Mouse (Mus musculus) lung, embryonic 16.5 days (tissue): ENCODE data around the gene Pacsin3. TPM values are rescaled to one million over a fixed set of nuclear protein-coding genes. Genes with fewer than 3 reads are reported as not detected.

ENCODE experiments used
- ATAC-seq: fragments of 200-750 bp; cut with Nextera tagmentation; 2 replicates; pipeline ENCODE4 v1.8.0; 2017; ENCODE audit warnings: low read depth, mild to moderate bottlenecking, moderate library complexity
- H3K27ac ChIP-seq: fragments of 300-500 bp; sonication (generic); 2 replicates; pipeline ENCODE4 v1.5.1; 2014; ENCODE audit warnings: mild to moderate bottlenecking, control low read depth, low read length
- H3K27me3 ChIP-seq: fragments of 300-500 bp; sonication (generic); 2 replicates; pipeline ENCODE4 v1.6.1; 2014; ENCODE audit warnings: low read depth, low read length, mixed read lengths; ENCODE audit not compliant: control insufficient read depth, insufficient read depth
- H3K36me3 ChIP-seq: fragments of 300-500 bp; sonication (generic); 2 replicates; pipeline ENCODE4 v1.6.1; 2014; ENCODE audit warnings: low read length; ENCODE audit not compliant: control insufficient read depth, insufficient read depth
- H3K4me1 ChIP-seq: fragments of 300-500 bp; sonication (generic); replicated peaks from 2 replicates; pipeline ENCODE4 v1.6.1; 2014; ENCODE audit warnings: low read length, mixed read lengths; ENCODE audit not compliant: control insufficient read depth, insufficient read depth
- H3K4me2 ChIP-seq: fragments of 300-500 bp; sonication (generic); 2 replicates; pipeline ENCODE4 v1.6.1; 2014; ENCODE audit warnings: low read depth, low read length, control low read depth
- H3K4me3 ChIP-seq: fragments of 300-500 bp; sonication (generic); 2 replicates; pipeline ENCODE4 v1.5.1; 2014; ENCODE audit warnings: mild to moderate bottlenecking, low read length, control low read depth
- H3K9ac ChIP-seq: fragments of 300-500 bp; sonication (generic); 2 replicates; pipeline ENCODE4 v1.6.1; 2014; ENCODE audit warnings: low read length, control low read depth
- H3K9me3 ChIP-seq: fragments of 300-500 bp; sonication (generic); 2 replicates; pipeline ENCODE4 v1.6.1; 2016; ENCODE audit warnings: low read length; ENCODE audit not compliant: control insufficient read depth
- WGBS: fragments of 180-500 bp; shearing (Covaris S2); extraction: QIAGEN DNeasy Blood & Tissue Kit; methylation state at CpG from one replicate; pipeline ENCODE4 v1.1.7; 2014; 5-methylcytosine and 5-hydroxymethylcytosine counted together
- polyA plus RNA-seq: library from polyadenylated mRNA; unstranded; fragments of >200 nt; fragmentation: Nextera tagmentation; extraction: Ambion mirVana; gene quantifications from 2 replicates; pipeline ENCODE4 v1.2.1, GENCODE M21; 2015

Pacsin3 gene
- polyA plus RNA-seq, 1 experiment from 2014 or later = 52.8 TPM

DNA sequence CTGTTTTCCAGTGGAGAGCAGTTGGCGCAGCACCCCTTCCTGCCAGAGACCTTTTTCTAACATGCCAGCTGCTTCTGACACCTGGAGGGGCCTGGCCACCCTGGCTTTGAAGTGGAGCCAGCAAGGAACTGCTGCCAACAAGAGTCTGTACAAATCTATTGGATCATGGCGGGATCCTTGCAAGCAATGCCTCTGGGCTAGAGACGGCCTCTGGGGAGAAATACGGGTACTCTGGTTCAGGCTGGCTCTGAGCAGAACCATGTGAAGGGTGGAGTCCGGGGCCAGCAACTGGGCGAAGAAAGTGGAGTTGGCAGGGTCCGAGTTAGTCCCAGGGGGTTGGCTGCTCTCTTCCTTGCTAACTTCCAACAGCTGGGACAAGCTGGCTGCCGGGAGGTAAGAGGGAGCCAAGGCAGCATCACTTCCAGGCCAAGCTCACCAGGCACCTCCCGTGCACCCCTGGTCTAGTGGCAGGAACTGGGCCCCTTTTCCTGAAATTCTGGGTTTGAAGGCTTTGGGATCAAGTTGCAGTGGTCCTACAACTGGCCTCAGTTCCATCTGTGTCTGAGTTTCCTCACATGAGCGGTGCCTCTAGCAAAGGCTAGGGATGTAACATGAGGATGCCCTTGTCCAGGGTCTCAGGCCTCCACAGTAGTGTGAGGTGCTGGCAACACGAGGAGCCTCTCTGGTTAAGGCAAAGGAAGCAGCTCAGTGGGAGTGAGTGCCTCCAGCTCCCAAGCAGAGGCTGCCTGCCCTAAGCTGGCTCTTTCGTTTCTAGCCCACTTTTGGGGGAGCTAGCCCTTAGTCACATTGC is 35.6 kb downstream of the Pacsin3 start:
- peak; percentile 72 for ATAC-seq
- 49% methylated on average over 12 of the region's 12 CpGs for WGBS
- Histone ChIP-seq H3K9ac (0 out of 2 replicates have a peak overlapping the region, but pooled peaks have one; percentile 19), H3K9me3 (no peaks in the 10 kb centered on the region), H3K4me3 (no peak overlapping the region), H3K27me3 (no peaks in the 10 kb centered on the region), H3K27ac (peak overlapping the region; percentile 80), H3K36me3 (no peaks in the 10 kb centered on the region), H3K4me2 (no peak overlapping the region), H3K4me1 (peaks cover 13% of the 10 kb centered on the region)

DNA sequence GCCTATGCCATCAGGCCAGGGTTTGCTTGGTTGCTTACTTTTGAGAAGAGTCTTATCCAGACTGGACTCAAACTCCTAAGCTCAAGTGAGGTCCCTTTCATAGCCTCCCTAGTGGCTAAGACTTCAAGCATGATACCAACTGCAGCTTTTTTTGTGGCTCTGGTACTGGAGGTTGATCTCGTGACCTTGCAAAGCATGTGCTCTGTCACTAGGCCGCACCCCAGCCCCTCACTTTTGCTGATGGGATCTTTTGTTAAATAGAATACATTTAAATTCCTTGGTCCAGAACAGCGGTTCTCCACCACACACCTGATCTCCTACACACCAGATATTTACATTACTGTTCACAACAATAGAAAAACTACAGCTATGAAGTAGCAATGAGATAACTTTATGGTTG is 38.5 kb downstream of the Pacsin3 start:
- Histone ChIP-seq H3K36me3 (no peaks in the 10 kb centered on the region), H3K4me3 (no peak overlapping the region), H3K4me2 (no peak overlapping the region), H3K27ac (no peak overlapping the region), H3K4me1 (peaks cover 12% of the 10 kb centered on the region), H3K27me3 (no peaks in the 10 kb centered on the region), H3K9ac (no peak overlapping the region), H3K9me3 (no peaks in the 10 kb centered on the region)
- 83% methylated on average over 3 of the region's 3 CpGs for WGBS
- ATAC-seq = no peak

DNA sequence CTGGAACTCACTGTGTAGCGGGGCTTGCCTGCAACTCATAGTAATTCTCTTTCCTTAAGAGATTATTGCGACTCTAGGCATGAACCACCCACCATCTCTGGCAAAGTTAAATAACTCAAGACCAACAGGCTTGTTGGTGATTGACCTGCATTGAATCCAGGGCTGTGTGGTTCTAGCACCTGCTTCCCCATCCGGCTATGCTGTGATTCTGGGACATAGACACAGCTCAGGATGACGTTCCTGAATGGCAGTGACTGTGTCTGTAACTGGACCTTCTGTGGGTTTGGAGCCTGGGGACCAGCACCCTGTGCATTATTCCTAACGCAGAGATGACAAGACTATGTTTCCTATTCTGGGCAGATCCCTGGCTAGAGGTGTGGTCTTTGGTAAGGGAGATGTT is 40.1 kb downstream of the Pacsin3 start:
- Histone ChIP-seq H3K36me3 (no peaks in the 10 kb centered on the region), H3K9ac (no peak overlapping the region), H3K4me1 (peaks cover 10% of the 10 kb centered on the region), H3K4me3 (no peak overlapping the region), H3K27ac (no peak overlapping the region), H3K27me3 (no peaks in the 10 kb centered on the region), H3K9me3 (no peaks in the 10 kb centered on the region), H3K4me2 (no peak overlapping the region)
- no peak for ATAC-seq
- WGBS = 85% methylated on average over 5 of the region's 5 CpGs

DNA sequence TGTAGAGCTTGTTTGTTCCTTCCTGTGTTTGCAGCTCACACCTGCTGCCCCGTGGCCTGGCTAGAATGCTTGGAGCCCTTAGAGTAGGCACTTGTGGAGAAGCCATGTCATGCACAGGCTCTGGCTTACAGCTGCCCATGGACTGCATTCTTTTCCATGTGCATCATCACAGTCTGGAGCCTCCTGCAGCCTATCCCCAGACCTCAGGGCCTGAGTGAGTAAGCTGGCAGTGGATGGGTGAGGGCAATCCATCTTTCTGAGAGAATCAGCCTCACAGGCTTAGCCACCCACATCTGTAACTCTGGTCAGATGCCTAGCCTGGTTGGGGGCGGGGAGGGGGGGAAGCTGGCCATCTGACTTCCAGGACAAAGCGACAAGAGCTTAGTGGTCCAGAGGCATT is 43.4 kb downstream of the Pacsin3 start:
- Histone ChIP-seq H3K4me2 (no peak overlapping the region), H3K9ac (no peak overlapping the region), H3K27ac (no peak overlapping the region), H3K4me3 (no peak overlapping the region), H3K27me3 (no peaks in the 10 kb centered on the region), H3K9me3 (no peaks in the 10 kb centered on the region), H3K36me3 (no peaks in the 10 kb centered on the region), H3K4me1 (no peaks in the 10 kb centered on the region)
- peak; percentile 80 for ATAC-seq
- WGBS = 36% methylated on average over 3 of the region's 3 CpGs

DNA sequence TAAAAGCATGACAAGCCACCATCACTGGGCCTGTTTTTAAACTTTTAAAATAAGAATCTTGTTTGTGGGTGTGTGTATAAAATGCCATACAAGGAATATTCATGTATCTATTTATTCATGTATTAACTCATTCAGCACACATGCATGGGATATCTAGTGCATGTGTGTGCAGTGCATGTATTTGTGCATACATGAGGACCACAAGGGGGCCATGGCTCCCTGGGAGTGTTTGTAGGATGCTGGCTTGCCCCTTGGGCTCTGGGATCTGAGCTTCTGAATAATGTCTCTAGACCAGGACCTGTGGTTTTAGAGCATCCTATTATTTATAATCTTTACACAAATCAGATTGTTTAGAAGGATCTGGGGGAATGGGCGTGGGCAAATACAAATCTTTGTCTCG is 45.0 kb downstream of the Pacsin3 start:
- H3K36me3 ChIP-seq = no peaks in the 10 kb centered on the region
- no peak overlapping the region for H3K9ac ChIP-seq
- no peak overlapping the region for H3K4me2 ChIP-seq
- no peak for ATAC-seq
- 91% methylated on average over 2 of the region's 2 CpGs for WGBS
- no peaks in the 10 kb centered on the region for H3K4me1 ChIP-seq
- no peaks in the 10 kb centered on the region for H3K9me3 ChIP-seq
- no peak overlapping the region for H3K4me3 ChIP-seq
- no peak overlapping the region for H3K27ac ChIP-seq
- H3K27me3 ChIP-seq = no peaks in the 10 kb centered on the region

DNA sequence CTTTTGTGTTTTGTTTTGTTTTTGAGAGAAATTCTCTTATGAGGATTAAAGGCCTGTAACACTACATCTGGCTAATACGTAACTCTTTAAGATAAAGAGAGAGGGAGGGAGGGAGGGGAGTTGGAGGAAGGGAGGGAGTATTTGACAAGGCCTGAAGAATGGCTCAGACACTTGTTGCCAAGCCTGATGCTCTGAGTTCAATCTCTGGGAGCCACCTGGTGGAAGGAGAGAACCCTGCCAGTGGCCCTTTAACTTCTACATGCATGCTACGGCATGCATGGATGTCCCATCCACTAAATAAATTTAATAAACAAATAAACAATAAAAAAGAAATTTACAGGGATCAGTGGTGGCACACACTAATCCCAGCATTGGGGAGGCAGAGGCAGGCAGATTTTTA is 46.1 kb downstream of the Pacsin3 start:
- no peak for ATAC-seq
- Histone ChIP-seq H3K36me3 (no peaks in the 10 kb centered on the region), H3K4me1 (no peaks in the 10 kb centered on the region), H3K27me3 (no peaks in the 10 kb centered on the region), H3K4me3 (no peak overlapping the region), H3K9ac (no peak overlapping the region), H3K27ac (no peak overlapping the region), H3K4me2 (no peak overlapping the region), H3K9me3 (no peaks in the 10 kb centered on the region)
- WGBS = 55% methylated on average over 2 of the region's 2 CpGs

DNA sequence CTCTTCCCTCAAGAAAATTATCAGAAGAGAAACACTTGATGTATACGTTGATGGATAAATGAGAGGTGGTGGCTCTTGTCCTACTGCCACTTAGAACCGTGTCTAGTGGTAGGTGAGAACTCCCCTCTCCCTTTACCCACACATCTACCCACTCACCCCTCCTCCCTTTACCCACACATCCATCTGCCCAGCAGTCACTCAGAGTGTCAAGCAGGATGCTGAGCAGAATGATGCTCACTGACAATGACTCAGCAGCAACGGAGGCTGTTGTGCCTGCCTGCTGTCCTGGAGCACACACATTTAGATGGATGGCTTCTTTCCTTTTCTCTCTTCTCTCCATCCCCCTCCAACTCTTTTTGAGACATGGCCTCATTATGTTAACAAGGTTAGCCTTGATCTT is 47.1 kb downstream of the Pacsin3 start:
- no peak for ATAC-seq

DNA sequence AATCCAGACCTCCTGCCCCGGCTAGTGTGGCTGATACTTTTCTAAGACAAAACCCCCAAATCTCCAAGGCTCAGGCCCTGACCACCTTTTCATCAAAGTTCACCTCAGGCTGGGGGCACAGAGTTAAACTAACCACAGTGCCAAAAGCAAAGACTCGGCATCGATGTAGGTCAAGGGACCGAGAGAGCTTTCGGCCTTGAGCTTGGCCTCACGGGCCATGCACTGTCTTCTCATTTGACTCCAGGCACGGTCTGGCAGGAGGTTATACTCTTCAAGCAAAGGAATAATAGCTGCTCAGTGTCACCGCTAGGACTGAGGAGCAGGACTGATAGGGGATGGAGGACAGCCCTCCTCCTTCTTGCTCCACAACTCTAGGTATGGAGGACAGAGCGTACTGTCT is 50.2 kb downstream of the Pacsin3 start:
- Histone ChIP-seq H3K9me3 (no peaks in the 10 kb centered on the region), H3K4me3 (no peak overlapping the region), H3K36me3 (no peaks in the 10 kb centered on the region), H3K9ac (no peak overlapping the region), H3K4me1 (no peaks in the 10 kb centered on the region), H3K4me2 (no peak overlapping the region), H3K27me3 (no peaks in the 10 kb centered on the region), H3K27ac (no peak overlapping the region)
- ATAC-seq = no peak
- 94% methylated on average over 9 of the region's 9 CpGs for WGBS

More for the DNA sequence above, 47.1 kb downstream of the Pacsin3 start:
- 38% methylated on average over 3 of the region's 3 CpGs for WGBS
- no peaks in the 10 kb centered on the region for H3K36me3 ChIP-seq
- no peak overlapping the region for H3K4me3 ChIP-seq
- H3K4me1 ChIP-seq = no peaks in the 10 kb centered on the region
- H3K27ac ChIP-seq = no peak overlapping the region
- no peak overlapping the region for H3K4me2 ChIP-seq
- no peak overlapping the region for H3K9ac ChIP-seq
- H3K9me3 ChIP-seq = no peaks in the 10 kb centered on the region
- H3K27me3 ChIP-seq = no peaks in the 10 kb centered on the region

DNA sequence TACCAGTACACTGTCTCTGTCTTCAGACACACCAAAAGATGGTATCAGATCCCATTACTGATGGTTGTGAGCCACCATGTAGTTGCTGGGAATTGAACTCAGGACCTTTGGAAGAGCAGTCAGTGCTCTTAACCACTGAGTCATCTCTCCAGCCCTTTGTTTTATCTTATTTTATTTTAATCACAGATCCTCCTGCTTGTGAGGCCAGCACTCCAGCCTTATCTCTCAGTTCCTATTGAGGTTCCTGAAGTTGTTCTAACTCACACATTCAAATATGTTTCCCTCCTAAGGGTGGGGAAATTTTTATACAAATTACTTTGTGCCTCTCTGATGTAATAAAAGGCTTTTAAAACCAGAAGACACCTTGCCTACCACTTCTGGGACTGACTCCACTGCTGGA is 50.8 kb downstream of the Pacsin3 start:
- H3K36me3 ChIP-seq = no peaks in the 10 kb centered on the region
- H3K9ac ChIP-seq = no peak overlapping the region
- H3K4me3 ChIP-seq = no peak overlapping the region
- H3K27me3 ChIP-seq = no peaks in the 10 kb centered on the region
- no peaks in the 10 kb centered on the region for H3K4me1 ChIP-seq
- H3K9me3 ChIP-seq = no peaks in the 10 kb centered on the region
- no peak overlapping the region for H3K4me2 ChIP-seq
- H3K27ac ChIP-seq = no peak overlapping the region
- ATAC-seq = no peak
